Mouse (Mus musculus): ENCODE measurements around the gene Cfap43.

DNA sequence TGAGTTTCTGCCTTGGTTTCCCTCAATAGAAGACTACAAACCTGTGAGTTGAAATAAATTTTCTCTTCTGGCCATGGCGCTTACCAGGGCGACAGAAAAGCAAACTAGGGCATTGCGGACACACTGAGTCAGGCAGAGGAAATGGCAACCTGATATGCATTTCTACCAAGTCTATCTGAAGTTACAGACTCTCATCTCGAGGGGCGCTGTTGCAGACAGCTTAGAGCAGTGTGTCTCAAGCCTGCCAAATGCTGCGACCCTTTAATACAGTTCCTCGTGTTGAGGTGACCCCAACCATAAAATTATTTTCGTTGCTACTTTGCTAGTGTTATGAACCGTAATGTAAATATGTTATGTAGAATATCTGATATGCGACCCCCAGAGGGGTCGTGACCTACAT is 138.1 kb downstream of the Cfap43 start:
- TF ChIP-seq POLR2A (IDR thresholded peaks at IDR 0.05; ENCODE audit: low read depth, low read length) (no peak), CTCF (conservative IDR thresholded peaks at IDR 0.05; ENCODE audit: insufficient read depth, insufficient read length, low read depth, low read length) (no peak)

All from kidney, adult 2 months (tissue).